Mouse (Mus musculus) liver, embryonic 12.5 days (tissue): Measurements from ENCODE around the gene Pja2. TPM values are rescaled to one million over a fixed set of nuclear protein-coding genes. Genes with fewer than 3 reads are reported as not detected.
"Not testable (repeated sequence)": the region's sequence is repeated elsewhere in the genome, so short reads cannot be mapped to it uniquely, and the experiment has no call there.

Source experiments
- ATAC-seq: fragments of 200-750 bp; cut with Nextera tagmentation; 2 replicates; pipeline ENCODE4 v1.8.0; 2017; ENCODE audit warnings: moderate number of reproducible peaks, mild to moderate bottlenecking, moderate library complexity
- H3K27ac ChIP-seq: fragments of 300-500 bp; sonication (generic); 2 replicates; pipeline ENCODE4 v1.5.1; 2016; ENCODE audit warnings: mild to moderate bottlenecking
- H3K27me3 ChIP-seq: fragments of 300-500 bp; sonication (generic); replicated peaks from 2 replicates; pipeline ENCODE4 v1.6.1; 2016; ENCODE audit warnings: mild to moderate bottlenecking, moderate library complexity
- H3K36me3 ChIP-seq: fragments of 300-500 bp; sonication (generic); 2 replicates; pipeline ENCODE4 v1.6.1; 2016; ENCODE audit warnings: mild to moderate bottlenecking, moderate library complexity
- H3K4me1 ChIP-seq: fragments of 300-500 bp; sonication (generic); 2 replicates; pipeline ENCODE4 v1.6.1; 2016
- H3K4me2 ChIP-seq: fragments of 300-500 bp; sonication (generic); 2 replicates; pipeline ENCODE4 v1.6.1; 2016; ENCODE audit warnings: mild to moderate bottlenecking, moderate library complexity
- H3K4me3 ChIP-seq: fragments of 300-500 bp; sonication (generic); 2 replicates; pipeline ENCODE4 v1.5.1; 2016; ENCODE audit warnings: mild to moderate bottlenecking, moderate library complexity
- H3K9ac ChIP-seq: fragments of 300-500 bp; sonication (generic); 2 replicates; pipeline ENCODE4 v1.6.1; 2016; ENCODE audit warnings: mild to moderate bottlenecking, moderate library complexity
- H3K9me3 ChIP-seq: fragments of 300-500 bp; sonication (generic); replicated peaks from 2 replicates; pipeline ENCODE4 v1.6.1; 2016; ENCODE audit warnings: mild to moderate bottlenecking, moderate library complexity
- WGBS: fragments of 180-500 bp; shearing (Covaris S2); methylation state at CpG from one replicate; pipeline ENCODE4 v1.1.7; 2016; ENCODE audit not compliant: insufficient replicate concordance; 5-methylcytosine and 5-hydroxymethylcytosine counted together
- polyA plus RNA-seq: library from polyadenylated mRNA; unstranded; fragments of >200 nt; fragmentation: Nextera tagmentation; extraction: Ambion mirVana; gene quantifications from 2 replicates; pipeline ENCODE4 v1.2.1, GENCODE M21; 2016

The Pja2 gene
- polyA plus RNA-seq, 1 experiment from 2014 or later, result 21.8 TPM

- H3K9ac ChIP-seq, result no peak overlapping the region
- no peak for ATAC-seq
- 0 out of 2 replicates have a peak, but pooled peaks cover 4% of the 10 kb centered on the region for H3K4me1 ChIP-seq
- no peaks in the 10 kb centered on the region for H3K9me3 ChIP-seq
- H3K4me3 ChIP-seq, result no peak overlapping the region
- no peaks in the 10 kb centered on the region for H3K27me3 ChIP-seq
- no peak overlapping the region for H3K27ac ChIP-seq
- no peak overlapping the region for H3K4me2 ChIP-seq
- WGBS, result 73% methylated on average over 5 of the region's 5 CpGs
- H3K36me3 ChIP-seq, result peaks cover 19% of the 10 kb centered on the region
These were observed 55.0 kb downstream of the Pja2 start for GRCm38 (mm10) chr17:64276666-64277065.

GRCm38 (mm10) chr17:64275188-64275587 is 56.5 kb downstream of the Pja2 start:
- Histone ChIP-seq H3K4me3 (no peak overlapping the region), H3K9ac (no peak overlapping the region)
- whole genome bisulfite sequencing, result 79% methylated on average over 4 of the region's 4 CpGs

GRCm38 (mm10) chr17:64274341-64275105 is 57.2 kb downstream of the Pja2 start:
- Histone ChIP-seq H3K9ac (no peak overlapping the region), H3K27ac (no peak overlapping the region), H3K4me2 (no peak overlapping the region), H3K4me1 (0 out of 2 replicates have a peak, but pooled peaks cover 4% of the 10 kb centered on the region), H3K9me3 (no peaks in the 10 kb centered on the region), H3K27me3 (no peaks in the 10 kb centered on the region), H3K4me3 (no peak overlapping the region), H3K36me3 (peaks cover 12% of the 10 kb centered on the region; the same call in 1 of the 2 replicates)
- WGBS, result 69% methylated on average over 10 of the region's 10 CpGs
- peak; percentile 75 for ATAC-seq

More at GRCm38 (mm10) chr17:64275188-64275587, 56.5 kb downstream of the Pja2 start:
- H3K4me2 ChIP-seq, result no peak overlapping the region
- no peaks in the 10 kb centered on the region for H3K27me3 ChIP-seq
- peaks cover 15% of the 10 kb centered on the region; the same call in 1 of the 2 replicates for H3K36me3 ChIP-seq
- ATAC-seq, result no peak
- no peaks in the 10 kb centered on the region for H3K9me3 ChIP-seq
- H3K4me1 ChIP-seq, result 0 out of 2 replicates have a peak, but pooled peaks cover 4% of the 10 kb centered on the region
- no peak overlapping the region for H3K27ac ChIP-seq

GRCm38 (mm10) chr17:64260571-64260970 is 71.1 kb downstream of the Pja2 start:
- Histone ChIP-seq H3K27ac (no peak overlapping the region), H3K4me2 (no peak overlapping the region), H3K4me3 (no peak overlapping the region), H3K9me3 (no peaks in the 10 kb centered on the region), H3K9ac (no peak overlapping the region), H3K36me3 (no peaks in the 10 kb centered on the region), H3K4me1 (no peaks in the 10 kb centered on the region), H3K27me3 (no peaks in the 10 kb centered on the region)
- 57% methylated on average over 1 of the region's 1 CpGs for WGBS
- no peak for ATAC-seq

- Histone ChIP-seq H3K27ac (no peak overlapping the region), H3K4me1 (no peaks in the 10 kb centered on the region), H3K9me3 (no peaks in the 10 kb centered on the region), H3K9ac (no peak overlapping the region), H3K27me3 (no peaks in the 10 kb centered on the region), H3K4me2 (no peak overlapping the region), H3K36me3 (no peaks in the 10 kb centered on the region), H3K4me3 (no peak overlapping the region)
- 74% methylated on average over 3 of the region's 3 CpGs for WGBS
- no peak for ATAC-seq
These were observed 83.5 kb downstream of the Pja2 start for GRCm38 (mm10) chr17:64248246-64248645.

GRCm38 (mm10) chr17:64242898-64243297 is 88.8 kb downstream of the Pja2 start:
- Histone ChIP-seq H3K27me3 (no peaks in the 10 kb centered on the region), H3K9ac (no peak overlapping the region), H3K9me3 (no peaks in the 10 kb centered on the region), H3K4me1 (no peaks in the 10 kb centered on the region), H3K27ac (no peak overlapping the region), H3K4me2 (no peak overlapping the region), H3K36me3 (no peaks in the 10 kb centered on the region), H3K4me3 (no peak overlapping the region)
- 53% methylated on average over 12 of the region's 12 CpGs for WGBS
- ATAC-seq, result no peak

- no peaks in the 10 kb centered on the region for H3K9me3 ChIP-seq
- H3K9ac ChIP-seq, result no peak overlapping the region
- H3K27me3 ChIP-seq, result no peaks in the 10 kb centered on the region
- H3K4me1 ChIP-seq, result no peaks in the 10 kb centered on the region
- H3K4me2 ChIP-seq, result no peak overlapping the region
- WGBS, result 63% methylated on average over 9 of the region's 9 CpGs
- H3K4me3 ChIP-seq, result no peak overlapping the region
- H3K36me3 ChIP-seq, result no peaks in the 10 kb centered on the region
- no peak for ATAC-seq
- no peak overlapping the region for H3K27ac ChIP-seq
These were observed 89.3 kb downstream of the Pja2 start for GRCm38 (mm10) chr17:64242310-64242859.

GRCm38 (mm10) chr17:64241544-64242292 is 90.0 kb downstream of the Pja2 start:
- Histone ChIP-seq H3K4me2 (no peak overlapping the region), H3K36me3 (no peaks in the 10 kb centered on the region), H3K4me1 (no peaks in the 10 kb centered on the region), H3K4me3 (no peak overlapping the region), H3K27ac (no peak overlapping the region), H3K9ac (no peak overlapping the region), H3K27me3 (no peaks in the 10 kb centered on the region), H3K9me3 (no peaks in the 10 kb centered on the region)
- 74% methylated on average over 11 of the region's 11 CpGs for WGBS
- no peak for ATAC-seq

- H3K4me3 ChIP-seq, result no peak overlapping the region
- WGBS, result 58% methylated on average over 4 of the region's 4 CpGs
- no peaks in the 10 kb centered on the region for H3K36me3 ChIP-seq
- no peak for ATAC-seq
- H3K27me3 ChIP-seq, result no peaks in the 10 kb centered on the region
- no peak overlapping the region for H3K9ac ChIP-seq
- no peaks in the 10 kb centered on the region for H3K4me1 ChIP-seq
- H3K4me2 ChIP-seq, result no peak overlapping the region
- no peaks in the 10 kb centered on the region for H3K9me3 ChIP-seq
- no peak overlapping the region for H3K27ac ChIP-seq
These were observed 99.6 kb downstream of the Pja2 start for GRCm38 (mm10) chr17:64232134-64232533.

GRCm38 (mm10) chr17:64231637-64232036 is 100.1 kb downstream of the Pja2 start:
- H3K36me3 ChIP-seq, H3K4me1 ChIP-seq, H3K4me3 ChIP-seq, H3K27me3 ChIP-seq, H3K4me2 ChIP-seq, H3K27ac ChIP-seq, H3K9ac ChIP-seq, ATAC-seq, H3K9me3 ChIP-seq: not testable (repeated sequence)
- WGBS, result 80% methylated on average over 4 of the region's 4 CpGs

- Histone ChIP-seq H3K27ac (no peak overlapping the region), H3K9ac (no peak overlapping the region), H3K4me3 (no peak overlapping the region), H3K4me2 (no peak overlapping the region), H3K27me3 (no peaks in the 10 kb centered on the region), H3K4me1 (no peaks in the 10 kb centered on the region), H3K9me3 (no peaks in the 10 kb centered on the region), H3K36me3 (no peaks in the 10 kb centered on the region)
- 59% methylated on average over 8 of the region's 8 CpGs for WGBS
- no peak for ATAC-seq
These were observed 100.5 kb downstream of the Pja2 start for GRCm38 (mm10) chr17:64231172-64231571.
